Mouse (Mus musculus) midbrain, embryonic 11.5 days (tissue): ENCODE data around the gene Ebna1bp2. TPM values are rescaled to one million over a fixed set of nuclear protein-coding genes. Genes with fewer than 3 reads are reported as not detected.

Experiments
- ATAC-seq: fragments of 200-750 bp; cut with Nextera tagmentation; 2 replicates; pipeline ENCODE4 v1.8.0; 2017; ENCODE audit warnings: moderate TSS enrichment, moderate library complexity; ENCODE audit not compliant: low FRiP score
- DNase-seq: peaks from one replicate; pipeline ENCODE4 v3.0.0; 2015; ENCODE audit warnings: low spot score; ENCODE audit errors: missing footprints
- H3K27ac ChIP-seq: fragments of 300-500 bp; sonication (generic); 2 replicates; pipeline ENCODE4 v1.5.1; 2014; ENCODE audit warnings: low read depth, low read length
- H3K27me3 ChIP-seq: fragments of 300-500 bp; sonication (generic); 2 replicates; pipeline ENCODE4 v1.6.1; 2014; ENCODE audit warnings: mild to moderate bottlenecking, low read length, moderate library complexity, mixed read lengths; ENCODE audit not compliant: control insufficient read depth, insufficient read depth
- H3K36me3 ChIP-seq: fragments of 300-500 bp; sonication (generic); 2 replicates; pipeline ENCODE4 v1.6.1; 2014; ENCODE audit warnings: mild to moderate bottlenecking, low read length, moderate library complexity, mixed read lengths; ENCODE audit not compliant: control insufficient read depth, insufficient read depth
- H3K4me1 ChIP-seq: fragments of 300-500 bp; sonication (generic); 2 replicates; pipeline ENCODE4 v1.6.1; 2014; ENCODE audit warnings: low read length; ENCODE audit not compliant: control insufficient read depth, insufficient read depth
- H3K4me2 ChIP-seq: fragments of 300-500 bp; sonication (generic); 2 replicates; pipeline ENCODE4 v1.6.1; 2014; ENCODE audit warnings: mild to moderate bottlenecking, moderate library complexity
- H3K4me3 ChIP-seq: fragments of 300-500 bp; sonication (generic); 2 replicates; pipeline ENCODE4 v1.5.1; 2014; ENCODE audit warnings: low read depth, low read length
- H3K9ac ChIP-seq: fragments of 300-500 bp; sonication (generic); 2 replicates; pipeline ENCODE4 v1.6.1; 2014; ENCODE audit warnings: low read length
- H3K9me3 ChIP-seq: fragments of 300-500 bp; sonication (generic); 2 replicates; pipeline ENCODE4 v1.6.1; 2016; ENCODE audit warnings: low read length; ENCODE audit not compliant: control insufficient read depth
- WGBS: fragments of 180-500 bp; shearing (Covaris S2); extraction: QIAGEN DNeasy Blood & Tissue Kit; methylation state at CpG from one replicate; pipeline ENCODE4 v1.1.7; 2014; 5-methylcytosine and 5-hydroxymethylcytosine counted together
- polyA plus RNA-seq: library from polyadenylated mRNA; unstranded; fragments of >200 nt; fragmentation: Nextera tagmentation; extraction: Ambion mirVana; gene quantifications from 2 replicates; pipeline ENCODE4 v1.2.1, GENCODE M21; 2014

Ebna1bp2 gene
- polyA plus RNA-seq, 1 experiment from 2014 or later = 183 TPM

DNA sequence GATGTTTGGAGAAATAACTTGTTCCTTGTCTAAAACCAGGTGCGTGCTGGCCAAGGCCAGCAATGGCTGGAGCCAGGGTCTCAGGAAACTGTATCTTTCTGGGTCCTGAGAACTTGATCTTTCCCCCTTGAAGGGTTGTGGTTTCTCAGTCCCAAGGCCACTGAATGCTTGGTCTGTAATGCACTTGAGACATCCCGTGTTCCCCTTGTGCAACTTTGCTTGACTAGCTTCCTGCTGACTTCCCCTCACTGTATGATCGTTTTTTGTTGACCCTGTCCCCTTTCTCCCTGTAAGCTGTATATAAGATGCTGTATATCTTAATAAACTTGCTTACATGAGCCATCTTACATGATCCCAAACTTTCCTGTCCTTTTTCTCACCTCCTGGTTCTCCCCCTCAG lies 10.8 kb upstream of the Ebna1bp2 start:
- no peak overlapping the region for H3K9ac ChIP-seq
- no peak overlapping the region for H3K4me3 ChIP-seq
- H3K27ac ChIP-seq = no peak overlapping the region
- H3K4me2 ChIP-seq = no peak overlapping the region
- H3K27me3 ChIP-seq = no peaks in the 10 kb centered on the region
- no peaks in the 10 kb centered on the region for H3K9me3 ChIP-seq
- WGBS = 75% methylated on average over 3 of the region's 3 CpGs
- H3K4me1 ChIP-seq = no peaks in the 10 kb centered on the region
- ATAC-seq (no peak), DNase-seq (no peak)
- no peaks in the 10 kb centered on the region for H3K36me3 ChIP-seq

DNA sequence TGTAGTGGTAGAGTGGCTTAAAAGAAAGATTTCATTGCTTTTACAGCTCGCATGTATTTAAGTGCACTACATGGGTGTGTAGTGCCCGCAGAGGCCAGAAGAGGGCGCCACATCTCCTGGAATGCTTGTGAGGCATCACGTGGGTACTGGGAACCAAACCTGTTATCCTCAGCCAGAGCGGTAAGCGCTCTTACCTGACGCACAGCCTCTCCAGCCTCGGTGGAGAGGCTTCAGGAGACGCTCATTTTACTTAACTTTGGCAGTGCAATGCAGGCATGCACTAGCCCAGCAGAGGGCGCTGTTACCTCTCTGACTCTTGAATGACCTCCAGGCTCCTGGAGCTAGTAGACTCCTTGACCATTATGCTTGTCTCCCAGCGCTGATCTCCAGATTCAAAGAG lies 8.0 kb upstream of the Ebna1bp2 start:
- DNase-seq = no peak

DNA sequence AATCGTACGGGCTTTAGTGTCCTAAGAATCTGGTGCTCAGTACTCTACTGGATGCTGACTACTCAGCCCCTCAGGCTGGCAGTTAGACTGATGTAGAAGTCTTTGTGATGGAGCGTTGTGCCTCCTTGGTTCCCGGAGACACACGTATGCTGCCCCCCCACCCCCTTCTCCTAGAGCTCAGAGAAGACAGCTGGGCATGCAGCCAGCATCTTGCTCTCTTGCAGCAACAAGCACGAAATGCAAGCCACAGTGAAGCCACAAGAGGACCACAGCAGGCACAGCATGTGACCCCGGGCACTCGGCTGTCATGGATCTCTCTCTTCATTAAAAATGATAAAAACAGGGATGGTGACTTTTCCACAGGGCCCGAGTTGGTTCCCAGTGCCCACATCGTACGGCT lies 5.2 kb upstream of the Ebna1bp2 start:
- no peaks in the 10 kb centered on the region for H3K36me3 ChIP-seq
- no peaks in the 10 kb centered on the region for H3K27me3 ChIP-seq
- no peak overlapping the region for H3K9ac ChIP-seq
- WGBS = 89% methylated on average over 11 of the region's 11 CpGs
- DNase-seq = no peak
- H3K4me1 ChIP-seq = no peaks in the 10 kb centered on the region
- ATAC-seq = no peak
- H3K4me2 ChIP-seq = no peak overlapping the region
- no peak overlapping the region for H3K27ac ChIP-seq
- no peak overlapping the region for H3K4me3 ChIP-seq
- H3K9me3 ChIP-seq = no peaks in the 10 kb centered on the region; the same call in 1 of the 2 replicates

More for the DNA sequence above, 8.0 kb upstream of the Ebna1bp2 start:
- 23% methylated on average over 11 of the region's 11 CpGs for WGBS
- Histone ChIP-seq H3K9me3 (no peaks in the 10 kb centered on the region; the same call in 1 of the 2 replicates), H3K27me3 (no peaks in the 10 kb centered on the region), H3K4me3 (no peak overlapping the region), H3K4me2 (no peak overlapping the region), H3K27ac (no peak overlapping the region), H3K36me3 (no peaks in the 10 kb centered on the region), H3K9ac (no peak overlapping the region), H3K4me1 (no peaks in the 10 kb centered on the region)
- ATAC-seq = no peak

DNA sequence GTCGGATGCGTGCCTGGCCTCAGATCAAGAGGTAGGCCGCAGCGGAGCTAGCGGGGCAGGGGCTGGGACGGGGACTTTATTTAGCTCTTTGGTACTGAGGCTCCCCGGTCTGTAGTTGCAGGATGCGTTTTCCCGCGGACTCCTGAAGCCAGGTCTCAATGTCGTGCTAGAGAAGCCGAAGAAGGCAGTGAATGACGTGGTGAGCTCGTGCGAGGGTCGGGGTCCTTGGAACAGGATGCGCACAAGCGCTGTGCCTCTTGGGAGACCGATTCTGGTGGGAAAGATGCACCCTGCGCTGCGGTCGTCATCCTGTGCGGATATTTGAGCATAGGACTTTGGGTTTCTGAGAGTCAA lies 345 bp downstream of the Ebna1bp2 start:
- Histone ChIP-seq H3K9ac (peak overlapping the region; percentile 71), H3K9me3 (no peaks in the 10 kb centered on the region; the same call in 1 of the 2 replicates), H3K4me1 (peaks cover 10% of the 10 kb centered on the region), H3K27me3 (no peaks in the 10 kb centered on the region), H3K27ac (no peak overlapping the region), H3K4me3 (peak overlapping the region; percentile 82), H3K4me2 (peak overlapping the region; percentile 96), H3K36me3 (peaks cover 12% of the 10 kb centered on the region)
- WGBS = under 1% methylated on average over 23 of the region's 23 CpGs
- DNase-seq (no peak), ATAC-seq (no peak; the same call in 1 of the 2 replicates)

DNA sequence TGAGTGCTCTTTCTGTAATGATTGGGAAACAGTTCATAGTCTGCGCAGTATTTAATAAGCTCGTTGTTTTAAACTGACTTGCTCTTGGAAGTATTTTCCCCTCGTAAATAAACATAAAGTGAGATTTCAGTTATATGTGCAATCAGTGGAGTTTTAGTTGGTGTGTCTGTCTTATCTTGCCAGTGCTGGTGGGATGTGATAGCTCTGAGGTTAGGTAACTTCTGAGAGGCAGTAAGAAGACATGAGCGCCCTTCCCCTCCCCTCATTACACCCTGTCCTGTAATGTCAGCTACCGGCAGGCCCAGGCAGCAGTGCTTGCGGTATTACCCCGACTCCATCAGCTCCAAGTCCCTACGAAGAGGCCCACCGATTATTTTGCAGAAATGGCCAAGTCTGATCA lies 1.2 kb downstream of the Ebna1bp2 start:
- H3K36me3 ChIP-seq = peaks cover 13% of the 10 kb centered on the region
- H3K9me3 ChIP-seq = no peaks in the 10 kb centered on the region; the same call in 1 of the 2 replicates
- DNase-seq (no peak), ATAC-seq (no peak)
- no peak overlapping the region for H3K27ac ChIP-seq
- 91% methylated on average over 9 of the region's 9 CpGs for WGBS
- peak overlapping the region; percentile 82 for H3K4me3 ChIP-seq
- H3K4me1 ChIP-seq = peaks cover 10% of the 10 kb centered on the region
- peak overlapping the region; percentile 96 for H3K4me2 ChIP-seq
- peak overlapping the region; percentile 71; the same call in 1 of the 2 replicates for H3K9ac ChIP-seq
- H3K27me3 ChIP-seq = no peaks in the 10 kb centered on the region

DNA sequence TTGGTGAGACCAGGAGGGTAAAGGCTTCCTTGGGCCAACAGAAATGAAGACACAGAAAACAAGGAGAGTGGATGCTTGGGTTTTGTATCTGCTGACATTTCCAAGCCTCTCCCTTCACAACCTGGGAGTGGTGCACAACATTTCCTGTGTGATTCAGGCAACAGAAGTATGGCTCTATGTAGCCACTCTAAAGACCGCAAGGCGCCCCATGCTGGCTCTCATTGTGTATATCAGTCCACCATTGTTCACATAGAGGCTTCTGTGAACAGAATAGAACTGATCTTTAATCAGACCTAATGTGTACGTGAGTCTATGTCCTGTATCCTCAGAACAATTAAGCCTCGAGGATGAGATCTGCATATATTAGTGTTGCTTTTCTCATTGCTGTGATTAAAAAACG lies 9.7 kb downstream of the Ebna1bp2 start:
- Histone ChIP-seq H3K4me1 (no peaks in the 10 kb centered on the region), H3K9me3 (no peaks in the 10 kb centered on the region), H3K36me3 (peaks cover 8% of the 10 kb centered on the region), H3K27ac (no peak overlapping the region), H3K27me3 (no peaks in the 10 kb centered on the region), H3K4me3 (no peak overlapping the region), H3K4me2 (no peak overlapping the region), H3K9ac (no peak overlapping the region)
- ATAC-seq (no peak), DNase-seq (no peak)
- 89% methylated on average over 5 of the region's 5 CpGs for WGBS

DNA sequence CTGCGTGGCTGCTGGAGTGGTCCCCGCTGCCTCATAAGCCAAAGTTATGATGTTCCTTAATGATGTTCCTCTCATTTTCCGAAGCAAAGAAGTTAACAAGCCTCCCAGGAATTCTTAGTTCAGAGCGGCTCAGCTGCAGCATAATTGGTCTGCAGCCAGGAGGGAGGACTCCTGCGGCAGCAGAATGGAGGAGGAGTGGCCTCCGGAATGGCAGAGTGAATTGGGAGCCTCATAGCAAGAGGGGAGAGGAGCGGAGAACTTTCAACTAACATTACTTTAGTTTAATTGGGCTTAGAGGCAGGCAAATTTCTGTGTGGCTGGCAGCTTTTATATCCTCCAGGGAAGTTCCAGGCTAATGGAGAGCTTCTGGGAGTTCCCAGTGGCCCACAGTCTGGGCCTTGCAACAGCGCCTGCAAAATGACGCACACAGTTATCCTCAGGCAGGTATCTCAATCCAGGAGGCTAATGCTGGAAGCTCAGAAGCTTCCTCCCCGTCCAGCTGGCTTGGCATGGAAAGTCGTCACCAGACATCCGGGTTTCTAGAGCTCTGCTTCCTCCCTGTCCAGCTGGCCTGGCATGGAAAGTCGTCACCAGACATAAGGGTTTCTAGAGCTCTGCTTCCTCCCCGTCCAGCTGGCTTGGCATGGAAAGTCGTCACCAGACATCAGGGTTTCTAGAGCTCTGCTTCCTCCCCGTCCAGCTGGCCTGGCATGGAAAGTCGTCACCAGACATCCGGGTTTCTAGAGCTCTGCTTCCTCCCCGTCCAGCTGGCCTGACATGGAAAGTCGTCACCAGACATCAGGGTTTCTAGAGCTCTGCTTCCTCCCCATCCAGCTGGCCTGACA lies 22.0 kb downstream of the Ebna1bp2 start:
- H3K27ac ChIP-seq = no peak overlapping the region
- no peaks in the 10 kb centered on the region for H3K9me3 ChIP-seq
- ATAC-seq (no peak), DNase-seq (no peak)
- H3K36me3 ChIP-seq = no peaks in the 10 kb centered on the region
- no peak overlapping the region for H3K9ac ChIP-seq
- no peak overlapping the region for H3K4me3 ChIP-seq
- H3K4me2 ChIP-seq = no peak overlapping the region
- 58% methylated on average over 20 of the region's 20 CpGs for WGBS
- no peaks in the 10 kb centered on the region for H3K4me1 ChIP-seq
- no peaks in the 10 kb centered on the region for H3K27me3 ChIP-seq

DNA sequence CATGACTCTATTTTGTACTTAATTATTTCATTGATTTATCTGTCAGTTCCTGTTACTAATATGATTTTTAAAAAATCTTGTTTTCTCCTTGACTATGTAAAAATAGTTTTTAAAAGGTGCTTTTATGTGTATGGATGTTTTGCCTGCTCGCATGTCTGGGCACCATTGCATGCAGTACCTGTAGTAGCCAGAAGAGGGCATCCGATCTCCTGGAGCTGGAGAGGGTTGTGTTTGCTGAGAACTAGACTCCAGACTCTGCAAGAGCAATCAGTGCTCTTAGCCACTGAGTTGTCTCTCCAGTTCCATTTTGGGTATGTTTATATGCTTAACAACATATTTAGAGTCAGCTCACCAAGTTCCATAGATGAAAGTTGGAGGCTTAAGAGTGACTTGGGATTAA lies 24.6 kb downstream of the Ebna1bp2 start:
- DNase-seq (peak; percentile 93), ATAC-seq (no peak)
- Histone ChIP-seq H3K27ac (no peak overlapping the region), H3K4me3 (no peak overlapping the region), H3K4me1 (no peaks in the 10 kb centered on the region), H3K4me2 (no peak overlapping the region), H3K9me3 (no peaks in the 10 kb centered on the region), H3K36me3 (no peaks in the 10 kb centered on the region), H3K9ac (no peak overlapping the region), H3K27me3 (no peaks in the 10 kb centered on the region)
- 12% methylated on average over 2 of the region's 2 CpGs for WGBS

DNA sequence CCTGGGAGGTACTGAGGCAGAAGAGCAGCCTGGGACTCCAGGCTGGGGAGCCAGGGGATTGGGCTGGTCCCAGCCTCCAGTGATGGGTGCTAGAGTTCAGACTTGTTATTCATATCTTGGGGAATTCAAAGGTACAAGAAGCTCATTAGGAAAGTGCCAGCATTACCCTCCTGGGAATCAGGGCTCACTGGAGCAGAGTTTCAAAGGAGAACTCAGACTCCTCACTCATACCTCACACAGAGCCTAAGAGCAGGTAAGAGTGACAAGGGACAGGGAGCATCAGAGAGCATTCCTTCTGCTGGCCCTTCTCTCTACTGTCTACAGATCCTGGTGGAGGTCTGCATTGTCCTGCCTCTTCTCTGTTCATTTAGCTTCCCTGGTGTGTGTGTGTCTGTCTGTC lies 38.1 kb downstream of the Ebna1bp2 start, which contains the start of gene Olfr62:
TSS of gene Olfr62 (plus strand) at position 301 of the 400 bp plus-strand sequence.
- Histone ChIP-seq H3K27me3 (no peaks in the 10 kb centered on the region), H3K4me2 (no peak within 1 kb of the TSS), H3K9ac (no peak within 1 kb of the TSS), H3K9me3 (no peaks in the 10 kb centered on the region), H3K36me3 (no peaks in the 10 kb centered on the region), H3K27ac (no peak within 1 kb of the TSS), H3K4me1 (no peaks in the 10 kb centered on the region), H3K4me3 (no peak within 1 kb of the TSS)
- no peak for DNase-seq
- no peak for ATAC-seq
